Mouse (Mus musculus) heart, embryonic 15.5 days (tissue): ENCODE measurements around the gene Etv6. TPM values are rescaled to one million over a fixed set of nuclear protein-coding genes. Genes with fewer than 3 reads are reported as not detected.

Experiments used
- ATAC-seq: fragments of 200-750 bp; cut with Nextera tagmentation; replicated peaks from 2 replicates; pipeline ENCODE4 v1.8.0; 2017; ENCODE audit warnings: low read depth, moderate TSS enrichment; ENCODE audit not compliant: insufficient number of reproducible peaks, insufficient read depth, low FRiP score
- H3K27ac ChIP-seq: fragments of 300-500 bp; sonication (generic); 2 replicates; pipeline ENCODE4 v1.5.1; 2015; ENCODE audit warnings: mild to moderate bottlenecking, inconsistent platforms
- H3K27me3 ChIP-seq: fragments of 300-500 bp; sonication (generic); 2 replicates; pipeline ENCODE4 v1.6.1; 2015; ENCODE audit warnings: inconsistent platforms
- H3K36me3 ChIP-seq: fragments of 300-500 bp; sonication (generic); 2 replicates; pipeline ENCODE4 v1.6.1; 2015; ENCODE audit warnings: mild to moderate bottlenecking, inconsistent platforms
- H3K4me1 ChIP-seq: fragments of 300-500 bp; sonication (generic); replicated peaks from 2 replicates; pipeline ENCODE4 v1.6.1; 2015; ENCODE audit warnings: inconsistent platforms
- H3K4me2 ChIP-seq: fragments of 300-500 bp; sonication (generic); 2 replicates; pipeline ENCODE4 v1.6.1; 2015; ENCODE audit warnings: inconsistent platforms, mild to moderate bottlenecking, moderate library complexity
- H3K4me3 ChIP-seq: fragments of 300-500 bp; sonication (generic); 2 replicates; pipeline ENCODE4 v1.5.1; 2015; ENCODE audit warnings: mild to moderate bottlenecking, inconsistent platforms
- H3K9ac ChIP-seq: fragments of 300-500 bp; sonication (generic); 2 replicates; pipeline ENCODE4 v1.6.1; 2015; ENCODE audit warnings: mild to moderate bottlenecking, inconsistent platforms
- H3K9me3 ChIP-seq: fragments of 300-500 bp; sonication (generic); replicated peaks from 2 replicates; pipeline ENCODE4 v1.6.1; 2016; ENCODE audit warnings: inconsistent platforms
- WGBS: fragments of 180-500 bp; shearing (Covaris S2); methylation state at CpG from one replicate; pipeline ENCODE4 v1.1.7; 2015; ENCODE audit warnings: mixed read lengths; 5-methylcytosine and 5-hydroxymethylcytosine counted together
- polyA plus RNA-seq: library from polyadenylated mRNA; unstranded; fragments of >200 nt; fragmentation: Nextera tagmentation; extraction: Ambion mirVana; gene quantifications from 2 replicates; pipeline ENCODE4 v1.2.1, GENCODE M21; 2015

Etv6 gene
- polyA plus RNA-seq, 1 experiment from 2014 or later: 9.9 TPM

GRCm38 (mm10) chr6:134045092-134045868, 9.8 kb downstream of the Etv6 start:
- Histone ChIP-seq H3K4me2 (no peak overlapping the region), H3K36me3 (no peaks in the 10 kb centered on the region), H3K4me1 (peaks cover 89% of the 10 kb centered on the region), H3K27me3 (no peaks in the 10 kb centered on the region), H3K4me3 (no peak overlapping the region), H3K27ac (no peak overlapping the region), H3K9ac (no peak overlapping the region), H3K9me3 (no peaks in the 10 kb centered on the region)
- no peak for ATAC-seq
- WGBS: 60% methylated on average over 9 of the region's 9 CpGs

- Histone ChIP-seq H3K9me3 (no peaks in the 10 kb centered on the region), H3K9ac (no peak overlapping the region), H3K36me3 (no peaks in the 10 kb centered on the region), H3K27me3 (no peaks in the 10 kb centered on the region), H3K4me2 (no peak overlapping the region), H3K4me3 (no peak overlapping the region), H3K27ac (no peak overlapping the region), H3K4me1 (peaks cover 81% of the 10 kb centered on the region)
- WGBS: 22% methylated on average over 5 of the region's 5 CpGs
- ATAC-seq: no peak
Measured at GRCm38 (mm10) chr6:134046136-134046535, 10.6 kb downstream of the Etv6 start.

GRCm38 (mm10) chr6:134047249-134047648, 11.7 kb downstream of the Etv6 start:
- no peak; the same call in 1 of the 2 replicates for ATAC-seq
- Histone ChIP-seq H3K36me3 (no peaks in the 10 kb centered on the region), H3K4me2 (no peak overlapping the region), H3K4me1 (peaks cover 75% of the 10 kb centered on the region), H3K27ac (no peak overlapping the region), H3K9me3 (no peaks in the 10 kb centered on the region), H3K27me3 (no peaks in the 10 kb centered on the region), H3K4me3 (no peak overlapping the region), H3K9ac (no peak overlapping the region)
- WGBS: 48% methylated on average over 5 of the region's 5 CpGs

- 84% methylated on average over 6 of the region's 6 CpGs for WGBS
- Histone ChIP-seq H3K4me3 (no peak overlapping the region), H3K9me3 (no peaks in the 10 kb centered on the region), H3K27me3 (no peaks in the 10 kb centered on the region), H3K9ac (no peak overlapping the region), H3K36me3 (no peaks in the 10 kb centered on the region), H3K27ac (no peak overlapping the region), H3K4me1 (peaks cover 75% of the 10 kb centered on the region), H3K4me2 (no peak overlapping the region)
- ATAC-seq: no peak
Measured at GRCm38 (mm10) chr6:134047974-134048373, 12.5 kb downstream of the Etv6 start.

GRCm38 (mm10) chr6:134048965-134049364, 13.5 kb downstream of the Etv6 start:
- H3K4me2 ChIP-seq: no peak overlapping the region

GRCm38 (mm10) chr6:134050466-134050865, 15.0 kb downstream of the Etv6 start:
- Histone ChIP-seq H3K9ac (no peak overlapping the region), H3K27me3 (no peaks in the 10 kb centered on the region), H3K4me1 (peaks cover 72% of the 10 kb centered on the region), H3K36me3 (no peaks in the 10 kb centered on the region), H3K9me3 (no peaks in the 10 kb centered on the region), H3K27ac (no peak overlapping the region), H3K4me3 (no peak overlapping the region), H3K4me2 (no peak overlapping the region)
- ATAC-seq: no peak
- 79% methylated on average over 8 of the region's 8 CpGs for WGBS

More at GRCm38 (mm10) chr6:134048965-134049364, 13.5 kb downstream of the Etv6 start:
- Histone ChIP-seq H3K27me3 (no peaks in the 10 kb centered on the region), H3K4me3 (no peak overlapping the region), H3K9me3 (no peaks in the 10 kb centered on the region), H3K27ac (no peak overlapping the region), H3K36me3 (no peaks in the 10 kb centered on the region), H3K4me1 (peaks cover 75% of the 10 kb centered on the region), H3K9ac (no peak overlapping the region)
- WGBS: 80% methylated on average over 6 of the region's 6 CpGs
- ATAC-seq: no peak

- Histone ChIP-seq H3K36me3 (no peaks in the 10 kb centered on the region), H3K9me3 (no peaks in the 10 kb centered on the region), H3K9ac (no peak overlapping the region), H3K4me3 (no peak overlapping the region), H3K27me3 (no peaks in the 10 kb centered on the region), H3K27ac (no peak overlapping the region), H3K4me1 (peaks cover 59% of the 10 kb centered on the region), H3K4me2 (no peak overlapping the region)
- WGBS: 57% methylated on average over 7 of the region's 7 CpGs
- ATAC-seq: no peak
Measured at GRCm38 (mm10) chr6:134051950-134052349, 16.4 kb downstream of the Etv6 start.

- 66% methylated on average over 10 of the region's 10 CpGs for WGBS
- Histone ChIP-seq H3K27ac (peak overlapping the region; percentile 47), H3K4me1 (peaks cover 59% of the 10 kb centered on the region), H3K36me3 (no peaks in the 10 kb centered on the region), H3K4me2 (no peak overlapping the region), H3K4me3 (no peak overlapping the region), H3K9ac (no peak overlapping the region), H3K27me3 (no peaks in the 10 kb centered on the region), H3K9me3 (no peaks in the 10 kb centered on the region)
- ATAC-seq: no peak
Measured at GRCm38 (mm10) chr6:134053146-134053545, 17.6 kb downstream of the Etv6 start.

GRCm38 (mm10) chr6:134053566-134053965, 18.1 kb downstream of the Etv6 start:
- no peaks in the 10 kb centered on the region for H3K9me3 ChIP-seq
- 37% methylated on average over 7 of the region's 7 CpGs for WGBS
- H3K4me1 ChIP-seq: peaks cover 59% of the 10 kb centered on the region
- peak overlapping the region; percentile 47 for H3K27ac ChIP-seq
- 0 out of 2 replicates have a peak overlapping the region, but pooled peaks have one; percentile 12 for H3K9ac ChIP-seq
- H3K4me3 ChIP-seq: no peak overlapping the region
- no peak for ATAC-seq
- no peak overlapping the region for H3K4me2 ChIP-seq
- H3K36me3 ChIP-seq: no peaks in the 10 kb centered on the region
- H3K27me3 ChIP-seq: no peaks in the 10 kb centered on the region

GRCm38 (mm10) chr6:134055588-134055987, 20.1 kb downstream of the Etv6 start:
- 69% methylated on average over 7 of the region's 7 CpGs for WGBS
- ATAC-seq: no peak
- no peak overlapping the region for H3K9ac ChIP-seq
- H3K4me3 ChIP-seq: no peak overlapping the region
- H3K27ac ChIP-seq: no peak overlapping the region
- peaks cover 64% of the 10 kb centered on the region for H3K4me1 ChIP-seq
- no peaks in the 10 kb centered on the region for H3K36me3 ChIP-seq
- H3K4me2 ChIP-seq: no peak overlapping the region
- H3K9me3 ChIP-seq: no peaks in the 10 kb centered on the region
- no peaks in the 10 kb centered on the region for H3K27me3 ChIP-seq

GRCm38 (mm10) chr6:134058451-134058850, 23.0 kb downstream of the Etv6 start:
- H3K36me3 ChIP-seq: no peaks in the 10 kb centered on the region
- H3K4me1 ChIP-seq: peaks cover 64% of the 10 kb centered on the region
- no peaks in the 10 kb centered on the region for H3K27me3 ChIP-seq
- peak overlapping the region; percentile 9; the same call in 1 of the 2 replicates for H3K27ac ChIP-seq
- no peak for ATAC-seq
- WGBS: 38% methylated on average over 4 of the region's 4 CpGs
- H3K9me3 ChIP-seq: no peaks in the 10 kb centered on the region
- no peak overlapping the region for H3K4me3 ChIP-seq
- no peak overlapping the region for H3K9ac ChIP-seq
- H3K4me2 ChIP-seq: no peak overlapping the region
